Mouse (Mus musculus) hindlimb bud, embryonic 11.5 days (tissue): ENCODE results near the gene Dcaf12.
A peak's percentile ranks its signal among the peaks of the same experiment; 100 is the strongest.

ENCODE experiments used
- DNase-seq: peaks from one replicate; pipeline ENCODE4 v3.0.0-alpha.2; 2012; ENCODE audit warnings: low read depth, low spot score; ENCODE audit errors: extremely low spot score

Dcaf12 gene

GRCm38 (mm10) chr4:41314141-41315129 lies at the start of gene Dcaf12:
Gene Dcaf12, minus strand, starts transcription at chr4:41314889.
- DNase-seq, result peak; percentile 79

DNA sequence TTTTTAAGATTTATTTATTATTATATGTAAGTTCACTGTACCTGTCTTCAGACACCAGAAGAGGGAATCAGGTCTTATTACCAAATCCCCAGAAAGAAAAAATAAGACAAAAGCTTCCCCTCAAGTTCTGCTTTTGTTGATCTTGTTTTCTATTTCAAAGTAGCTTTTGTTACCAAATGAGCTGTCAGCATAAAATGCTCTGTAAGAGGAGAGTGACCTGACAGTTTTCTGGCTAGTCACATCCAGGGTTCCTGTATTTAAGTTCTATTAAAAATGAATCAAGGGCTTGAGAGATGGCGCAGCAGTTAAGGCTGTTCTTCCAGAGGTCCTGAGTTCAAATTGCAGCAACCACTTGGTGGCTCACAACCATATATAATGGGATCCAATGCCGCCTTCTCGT lies 46.4 kb upstream of the Dcaf12 start:
- DNase-seq, result no peak

- no peak for DNase-seq
These were observed 44.7 kb upstream of the Dcaf12 start for GRCm38 (mm10) chr4:41359358-41359757.

DNA sequence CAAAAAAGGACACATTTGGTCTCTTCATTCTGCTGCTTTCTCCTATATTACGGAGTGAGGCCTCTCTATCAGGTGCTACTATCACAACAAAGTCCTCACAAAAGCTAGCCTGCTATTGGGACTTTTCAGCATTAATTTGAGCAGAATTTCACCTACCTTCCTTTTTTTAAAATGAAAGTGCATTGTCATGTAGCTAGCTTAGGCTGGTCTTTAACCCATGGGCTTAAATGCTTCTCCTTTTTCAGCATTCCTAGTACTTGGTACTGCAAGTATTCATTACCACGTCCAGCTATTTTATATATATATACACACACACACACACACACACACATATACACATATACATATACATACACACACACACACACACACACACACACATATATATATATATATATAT lies 44.0 kb upstream of the Dcaf12 start:
- DNase-seq, result no peak

DNA sequence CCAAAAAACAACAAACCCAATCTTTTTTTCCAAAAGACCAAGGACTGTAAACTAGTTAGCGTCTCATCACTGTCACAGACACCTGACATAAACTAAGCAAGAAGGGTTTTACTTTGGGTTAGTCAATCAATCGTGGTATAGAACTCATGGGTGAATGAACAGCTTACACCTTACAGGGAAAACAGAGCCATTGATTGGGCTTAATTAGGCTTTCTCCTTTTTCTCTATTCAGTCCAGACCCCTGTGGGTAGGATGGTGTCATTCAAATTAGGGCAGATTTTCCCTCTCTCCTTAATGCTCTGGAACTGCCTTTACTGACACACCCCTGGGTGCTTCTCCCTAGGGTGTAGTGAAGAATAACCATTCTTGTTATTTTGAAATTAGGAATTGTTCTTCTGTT lies 42.5 kb upstream of the Dcaf12 start:
- no peak for DNase-seq

DNA sequence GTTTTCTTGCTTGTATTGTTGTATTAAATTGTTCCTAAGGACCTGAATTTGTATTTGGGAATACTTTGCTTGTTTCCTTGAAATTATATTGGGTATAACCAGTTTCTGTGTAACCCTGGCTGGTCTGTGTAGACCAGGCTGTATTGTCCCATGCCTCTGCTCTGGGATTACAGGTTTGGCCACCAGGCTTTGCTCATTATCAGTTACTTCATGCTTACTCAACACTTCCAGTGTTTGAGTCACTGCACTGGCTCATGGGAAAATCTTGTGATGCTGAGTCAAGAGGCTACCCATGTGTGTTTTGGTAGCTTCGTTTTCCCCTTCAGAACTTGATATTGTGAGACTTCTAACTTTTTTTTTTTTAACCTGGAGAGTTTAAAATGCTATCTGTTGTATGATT lies 38.6 kb upstream of the Dcaf12 start:
- no peak for DNase-seq

- no peak for DNase-seq
These were observed 38.1 kb upstream of the Dcaf12 start for GRCm38 (mm10) chr4:41352758-41353157.

DNA sequence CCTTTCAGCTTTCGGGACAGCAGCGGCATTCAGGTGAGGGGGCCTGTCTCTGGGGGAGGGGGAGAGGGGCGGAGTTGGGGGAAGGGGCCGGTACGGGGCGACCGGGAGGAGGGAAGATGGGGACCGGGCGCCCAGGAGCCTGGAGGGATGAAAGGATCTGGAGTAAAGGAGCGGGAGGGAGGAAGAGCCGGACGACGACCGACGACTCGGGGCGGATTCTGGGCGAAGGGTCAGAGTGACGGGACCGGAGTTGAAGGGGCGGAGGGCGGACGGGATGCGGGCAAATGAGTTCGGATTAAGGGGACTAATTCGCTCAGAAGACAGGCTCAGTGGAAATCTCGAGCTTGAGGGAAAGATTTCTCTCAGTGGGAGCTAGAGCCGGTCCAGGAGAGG lies 34.5 kb upstream of the Dcaf12 start:
- DNase-seq, result no peak

GRCm38 (mm10) chr4:41348584-41349198 lies 34.0 kb upstream of the Dcaf12 start, which contains the start of gene Ubap1:
Gene Ubap1, plus strand, starts transcription at chr4:41348996.
- peak; percentile 94 for DNase-seq

- DNase-seq, result no peak
These were observed 33.1 kb upstream of the Dcaf12 start for GRCm38 (mm10) chr4:41347839-41348238.

DNA sequence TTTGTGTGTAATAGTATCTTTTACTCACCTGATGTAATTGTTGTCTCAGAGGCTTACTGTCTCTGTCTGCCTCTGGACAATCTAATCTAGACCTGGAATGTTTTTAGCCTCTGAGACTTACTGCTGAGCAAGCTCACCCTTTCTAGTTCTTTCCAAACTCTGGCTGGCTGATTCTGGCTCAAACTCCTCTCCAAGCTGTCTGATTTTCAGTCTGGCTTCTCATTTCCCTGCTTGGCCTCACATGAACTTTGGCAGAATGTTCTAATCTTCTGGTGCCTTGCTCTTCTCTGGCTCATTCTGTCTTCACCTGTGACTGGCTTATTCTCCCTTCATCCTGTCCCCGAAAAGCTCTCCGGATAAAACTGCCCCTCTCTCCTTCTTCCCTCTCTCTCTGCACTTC lies 31.3 kb upstream of the Dcaf12 start:
- DNase-seq, result no peak

DNA sequence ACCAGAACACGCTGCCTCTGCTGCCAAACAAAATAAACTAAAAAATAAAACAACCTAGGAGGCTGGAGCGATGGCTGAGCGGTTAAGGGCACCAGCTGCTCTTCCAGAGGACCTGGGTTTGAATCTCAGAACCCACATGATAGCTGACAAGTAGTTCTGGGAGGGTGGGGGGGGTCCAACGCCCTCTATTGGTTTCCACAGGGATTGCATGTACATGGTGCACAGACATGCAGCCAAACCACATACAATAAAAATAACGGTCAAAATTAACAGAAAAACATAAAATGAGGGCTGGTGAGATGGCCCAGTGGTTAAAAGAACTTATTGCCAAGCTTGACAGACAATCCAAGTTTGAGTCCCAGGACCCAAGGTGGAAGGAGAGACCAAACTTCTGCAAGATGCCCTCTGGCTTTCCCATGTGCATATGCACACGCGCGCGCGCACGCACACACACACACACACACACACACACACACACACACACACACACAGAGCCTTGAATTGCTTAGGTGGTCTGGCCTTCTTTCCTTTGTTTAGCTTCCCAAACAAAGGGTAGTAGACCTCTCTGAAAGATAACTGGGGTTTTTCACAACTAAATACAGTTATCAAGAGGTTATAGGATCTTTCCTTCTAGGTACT lies 26.3 kb upstream of the Dcaf12 start:
- no peak for DNase-seq

- no peak for DNase-seq
These were observed 21.9 kb upstream of the Dcaf12 start for GRCm38 (mm10) chr4:41336546-41336945.

GRCm38 (mm10) chr4:41331698-41332421 lies 17.2 kb upstream of the Dcaf12 start:
- no peak for DNase-seq

DNA sequence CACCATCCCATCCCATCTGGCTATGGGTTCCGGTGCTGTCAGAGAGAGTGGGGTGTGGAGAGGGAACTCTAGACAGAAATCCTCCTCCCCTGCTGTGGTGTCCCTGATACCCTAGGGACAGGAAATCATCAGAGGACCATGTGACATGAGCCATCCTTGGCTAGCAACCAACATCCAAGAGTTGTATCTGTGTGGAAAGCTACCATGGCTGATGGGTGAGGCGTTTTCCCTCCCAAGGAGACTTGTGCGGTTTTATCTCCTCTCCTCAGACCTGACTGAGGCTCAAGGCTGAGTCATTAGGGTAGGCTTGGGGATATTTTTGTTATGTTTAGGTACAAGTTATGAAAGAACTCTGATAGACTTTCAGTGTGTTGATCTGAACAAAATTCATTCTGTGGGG lies 16.4 kb upstream of the Dcaf12 start:
- DNase-seq, result no peak

GRCm38 (mm10) chr4:41329481-41329880 lies 14.8 kb upstream of the Dcaf12 start:
- DNase-seq, result no peak

DNA sequence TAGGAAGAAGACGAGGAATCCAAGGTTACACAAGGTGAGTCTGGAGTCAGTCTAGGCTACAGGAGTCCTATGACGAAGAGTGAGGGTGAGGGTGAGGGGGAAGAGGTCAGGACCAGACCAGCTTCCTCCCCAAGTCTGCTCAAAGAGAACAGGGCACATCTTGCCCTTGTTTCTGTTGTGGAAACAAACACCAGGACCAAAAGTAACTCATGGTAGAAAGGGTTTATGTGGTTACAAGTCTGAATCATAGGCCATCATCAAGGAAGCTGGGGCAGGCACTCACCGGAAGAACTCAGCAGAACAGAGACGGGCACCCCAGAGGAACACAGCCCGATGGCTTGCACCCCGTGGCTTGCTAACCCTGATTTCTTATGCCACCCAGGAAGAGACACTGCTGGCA lies 12.2 kb upstream of the Dcaf12 start:
- DNase-seq, result no peak

DNA sequence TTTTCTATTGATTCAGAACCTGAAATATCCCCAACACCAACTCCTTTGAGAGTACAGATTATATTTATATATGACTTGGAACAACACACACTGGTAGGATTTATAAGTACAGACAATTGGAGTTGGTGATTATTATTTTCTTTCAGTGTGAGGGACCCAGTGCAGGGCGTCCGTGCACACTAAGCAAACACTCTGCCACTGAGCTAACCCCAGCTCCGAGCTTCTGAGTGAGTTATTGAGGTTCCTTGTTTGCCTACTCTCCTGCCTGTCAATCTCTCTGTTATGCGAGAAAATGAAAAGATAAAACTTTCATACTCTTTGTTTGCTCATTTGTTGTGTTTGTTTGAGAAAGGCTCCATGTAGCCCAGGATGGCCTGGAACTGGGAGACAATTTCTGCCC lies 6.3 kb upstream of the Dcaf12 start:
- DNase-seq, result no peak

DNA sequence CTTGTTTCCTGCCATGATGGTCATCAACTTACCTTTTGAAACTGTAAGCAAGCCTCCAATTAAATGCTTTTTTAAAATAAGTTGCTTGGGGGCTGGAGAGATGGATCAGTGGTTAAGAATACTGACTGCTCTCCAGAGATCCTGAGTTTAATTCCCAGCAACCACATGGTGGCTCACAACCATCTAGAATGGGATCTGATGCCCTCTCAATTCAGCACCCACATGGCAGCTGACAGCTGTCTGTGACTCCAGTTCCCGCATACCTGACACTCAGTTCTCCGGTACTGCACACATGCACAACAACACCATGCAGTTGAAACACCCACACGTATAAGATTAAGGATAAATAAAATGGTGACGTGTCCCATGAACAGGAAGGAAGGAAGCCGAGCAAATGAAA lies 3.6 kb upstream of the Dcaf12 start:
- DNase-seq, result no peak

GRCm38 (mm10) chr4:41315173-41315572 lies 484 bp upstream of the Dcaf12 start:
- DNase-seq, result no peak

DNA sequence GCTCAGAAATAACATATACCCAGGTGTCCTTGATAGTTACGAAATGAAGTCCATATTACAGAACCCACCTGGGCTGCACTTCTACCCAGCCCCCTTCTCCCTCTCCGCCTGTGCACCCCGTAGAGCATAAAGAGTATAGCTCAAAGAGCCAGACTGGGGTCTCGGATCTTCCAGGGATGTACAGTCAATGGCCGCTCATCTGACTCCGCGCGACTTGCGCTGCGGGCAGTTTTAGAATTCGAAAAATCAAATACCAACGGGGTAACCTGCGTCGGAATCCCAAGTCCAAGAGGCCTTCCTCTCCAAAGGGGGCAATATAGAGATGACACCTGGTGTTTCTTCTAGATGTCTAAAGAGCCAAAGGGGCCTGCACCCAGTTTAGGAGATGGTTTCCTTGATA lies 967 bp downstream of the Dcaf12 start:
- peak; percentile 5 for DNase-seq
